Mouse (Mus musculus) kidney, adult 2 months (tissue): ENCODE measurements at regions not wholly inside any gene's neighbourhood (a gene's known extent, or its start where the extent isn't known, plus 50 kb on each side); places are given as distances from the start of the nearest gene placed in this dataset.

Source experiments
- DNase-seq: peaks from one replicate; pipeline ENCODE4 v3.0.0; 2021
- H3K27ac ChIP-seq: fragments of 200-500 bp; 2 replicates; pipeline ENCODE4 v1.5.1; 2012; ENCODE audit warnings: low read depth, low read length, control low read depth, inconsistent platforms; ENCODE audit not compliant: insufficient read depth
- H3K27me3 ChIP-seq: fragments of 200-500 bp; replicated peaks from 2 replicates; pipeline ENCODE4 v1.6.1; 2012; ENCODE audit warnings: mild to moderate bottlenecking, moderate library complexity, low read length, inconsistent platforms; ENCODE audit not compliant: control insufficient read depth, insufficient read depth
- H3K36me3 ChIP-seq: fragments of 200-500 bp; 2 replicates; pipeline ENCODE4 v1.6.1; 2012; ENCODE audit warnings: mild to moderate bottlenecking, moderate library complexity, low read length, inconsistent platforms; ENCODE audit not compliant: control insufficient read depth, insufficient read depth
- H3K4me1 ChIP-seq: fragments of 200-500 bp; 2 replicates; pipeline ENCODE4 v1.6.1; 2011; ENCODE audit warnings: low read length; ENCODE audit not compliant: control insufficient read depth, insufficient read depth
- H3K4me3 ChIP-seq: fragments of 200-500 bp; 2 replicates; pipeline ENCODE4 v1.5.1; 2011; ENCODE audit warnings: mild to moderate bottlenecking, low read depth, low read length, control low read depth; ENCODE audit not compliant: insufficient read depth
- CTCF ChIP-seq: fragments of 200-500 bp; conservative IDR thresholded peaks from 2 replicates; pipeline ENCODE4 v1.5.1; 2011; ENCODE audit warnings: low read depth, mild to moderate bottlenecking, control low read depth, low read length, moderate library complexity, mixed read lengths; ENCODE audit not compliant: insufficient read depth, insufficient read length
- POLR2A ChIP-seq: fragments of 200-500 bp; IDR thresholded peaks from one replicate; pipeline ENCODE4 v1.6.1; 2011; ENCODE audit warnings: low read depth, low read length, control low read depth
- WGBS: fragments of 180-500 bp; shearing (Covaris S2); methylation state at CpG from one replicate; pipeline ENCODE4 v1.1.7; 2018; 5-methylcytosine and 5-hydroxymethylcytosine counted together

GRCm38 (mm10) chr4:72382517-72383147 lies 181.9 kb upstream of the Tle1 start:
- 82% methylated on average over 11 of the region's 11 CpGs for WGBS
- H3K27me3 ChIP-seq: no peaks in the 10 kb centered on the region
- DNase-seq: no peak
- H3K4me3 ChIP-seq: no peak overlapping the region
- H3K4me1 ChIP-seq: peaks cover 4% of the 10 kb centered on the region; the same call in 1 of the 2 replicates
- no peak for TF ChIP-seq CTCF
- no peak for TF ChIP-seq POLR2A
- no peaks in the 10 kb centered on the region for H3K36me3 ChIP-seq
- H3K27ac ChIP-seq: no peak overlapping the region

- no peaks in the 10 kb centered on the region for H3K27me3 ChIP-seq
- no peak overlapping the region for H3K27ac ChIP-seq
- H3K4me3 ChIP-seq: no peak overlapping the region
- no peak for DNase-seq
- peaks cover 4% of the 10 kb centered on the region; the same call in 1 of the 2 replicates for H3K4me1 ChIP-seq
- no peak for TF ChIP-seq CTCF
- TF ChIP-seq POLR2A: no peak
- 66% methylated on average over 6 of the region's 6 CpGs for WGBS
- no peaks in the 10 kb centered on the region for H3K36me3 ChIP-seq
These were observed 181.0 kb upstream of the Tle1 start for GRCm38 (mm10) chr4:72381742-72382141.

- no peaks in the 10 kb centered on the region for H3K36me3 ChIP-seq
- WGBS: 30% methylated on average over 3 of the region's 3 CpGs
- TF ChIP-seq CTCF: no peak
- TF ChIP-seq POLR2A: no peak
- H3K4me3 ChIP-seq: no peak overlapping the region
- DNase-seq: no peak
- H3K27me3 ChIP-seq: no peaks in the 10 kb centered on the region
- no peak overlapping the region for H3K27ac ChIP-seq
- H3K4me1 ChIP-seq: peaks cover 4% of the 10 kb centered on the region; the same call in 1 of the 2 replicates
These were observed 180.4 kb upstream of the Tle1 start for GRCm38 (mm10) chr4:72381116-72381515.

GRCm38 (mm10) chr4:72379515-72379914 lies 178.8 kb upstream of the Tle1 start:
- peaks cover 4% of the 10 kb centered on the region; the same call in 1 of the 2 replicates for H3K4me1 ChIP-seq
- H3K27me3 ChIP-seq: no peaks in the 10 kb centered on the region
- peak; percentile 65 for DNase-seq
- H3K36me3 ChIP-seq: no peaks in the 10 kb centered on the region
- TF ChIP-seq CTCF (no peak), POLR2A (no peak)
- WGBS: 68% methylated on average over 1 of the region's 1 CpGs
- peak overlapping the region; percentile 95 for H3K27ac ChIP-seq
- no peak overlapping the region for H3K4me3 ChIP-seq

GRCm38 (mm10) chr4:72379011-72379410 lies 178.3 kb upstream of the Tle1 start:
- H3K27ac ChIP-seq: peak overlapping the region; percentile 95

GRCm38 (mm10) chr4:72377520-72377919 lies 176.8 kb upstream of the Tle1 start:
- H3K36me3 ChIP-seq: no peaks in the 10 kb centered on the region
- 49% methylated on average over 1 of the region's 1 CpGs for WGBS
- H3K27ac ChIP-seq: no peak overlapping the region
- H3K27me3 ChIP-seq: no peaks in the 10 kb centered on the region
- no peak overlapping the region for H3K4me3 ChIP-seq
- TF ChIP-seq CTCF: no peak
- H3K4me1 ChIP-seq: peaks cover 4% of the 10 kb centered on the region; the same call in 1 of the 2 replicates
- DNase-seq: no peak

More at GRCm38 (mm10) chr4:72379011-72379410, 178.3 kb upstream of the Tle1 start:
- Histone ChIP-seq H3K4me3 (no peak overlapping the region), H3K27me3 (no peaks in the 10 kb centered on the region), H3K36me3 (no peaks in the 10 kb centered on the region), H3K4me1 (peaks cover 4% of the 10 kb centered on the region; the same call in 1 of the 2 replicates)
- TF ChIP-seq CTCF (no peak), POLR2A (no peak)
- DNase-seq: peak; percentile 78

- WGBS: 81% methylated on average over 1 of the region's 1 CpGs
These were observed 151.3 kb upstream of the Tle1 start for GRCm38 (mm10) chr4:72351985-72352384.

More at GRCm38 (mm10) chr4:72351985-72352384, 151.3 kb upstream of the Tle1 start:
- no peak for DNase-seq
- TF ChIP-seq POLR2A: no peak
- no peak for TF ChIP-seq CTCF
- no peaks in the 10 kb centered on the region for H3K36me3 ChIP-seq
- H3K4me1 ChIP-seq: no peaks in the 10 kb centered on the region
- H3K4me3 ChIP-seq: no peak overlapping the region
- no peak overlapping the region for H3K27ac ChIP-seq
- no peaks in the 10 kb centered on the region for H3K27me3 ChIP-seq
